Mouse (Mus musculus) spleen, postnatal 4 days (tissue): ENCODE data around the gene Nadsyn1.

Experiments used
- DNase-seq, 2 experiments: peaks; one replicate each; pipeline ENCODE4 v3.0.0; 2022; ENCODE audit warnings: low spot score in 2 of 2

The Nadsyn1 gene

DNA sequence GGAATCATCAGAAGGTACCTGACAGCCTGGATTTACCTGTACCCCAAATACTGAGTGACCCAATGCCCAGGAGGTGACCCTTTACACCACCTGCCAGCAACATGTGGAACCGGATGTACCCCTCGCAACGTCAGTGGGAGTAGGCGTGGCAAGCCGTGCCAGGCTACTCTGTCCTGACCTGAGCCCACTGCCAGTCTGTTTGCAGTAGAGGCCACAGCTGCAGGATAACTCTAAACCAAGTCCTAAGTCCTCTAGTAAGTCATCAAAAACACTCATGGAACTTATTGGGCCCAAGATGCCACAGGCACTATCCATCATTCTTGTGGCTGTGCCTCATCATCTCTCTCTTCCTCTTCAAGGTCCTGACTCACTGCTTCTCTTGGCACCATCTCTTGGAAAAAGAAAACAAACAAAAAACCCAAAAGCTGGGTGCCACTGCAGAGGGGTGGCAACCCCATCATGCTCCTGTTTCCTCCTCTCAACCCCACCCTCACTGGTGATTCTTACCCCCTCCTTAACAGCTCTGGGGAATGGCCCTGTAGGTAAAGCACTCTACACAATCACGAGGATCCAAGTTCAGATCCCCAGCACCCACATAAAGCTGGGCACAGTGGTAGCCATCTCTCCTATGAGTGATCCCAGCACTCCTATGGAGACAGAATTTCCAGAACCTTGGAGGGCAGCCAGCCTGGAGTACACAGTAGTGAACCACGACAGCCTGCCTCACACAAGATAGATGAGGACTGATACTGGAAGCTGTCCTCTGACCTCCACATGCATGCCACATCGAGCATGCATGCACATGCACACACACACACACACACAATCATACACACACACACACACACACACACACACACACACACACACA is 21.2 kb downstream of the Nadsyn1 start:
- no peak for DNase-seq

DNA sequence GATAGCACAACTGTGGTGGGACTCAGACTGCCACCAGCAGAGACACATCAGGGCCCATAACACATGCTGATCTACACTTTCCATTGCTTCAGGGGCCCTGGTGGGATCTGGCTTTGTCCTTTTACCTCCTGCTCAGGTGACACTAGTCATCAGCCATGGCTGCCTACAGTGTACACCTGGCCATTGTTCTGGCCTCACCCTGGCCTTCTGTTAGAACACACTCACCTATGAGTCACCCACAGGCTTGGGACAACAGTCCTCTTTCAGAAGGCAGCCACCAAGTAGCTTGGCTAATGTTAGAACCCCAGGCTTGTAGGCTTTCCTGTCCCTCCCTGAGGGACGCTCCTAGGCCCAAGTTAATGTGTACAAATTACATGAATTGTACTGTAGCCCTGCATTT is 21.9 kb downstream of the Nadsyn1 start:
- no peak for DNase-seq

DNA sequence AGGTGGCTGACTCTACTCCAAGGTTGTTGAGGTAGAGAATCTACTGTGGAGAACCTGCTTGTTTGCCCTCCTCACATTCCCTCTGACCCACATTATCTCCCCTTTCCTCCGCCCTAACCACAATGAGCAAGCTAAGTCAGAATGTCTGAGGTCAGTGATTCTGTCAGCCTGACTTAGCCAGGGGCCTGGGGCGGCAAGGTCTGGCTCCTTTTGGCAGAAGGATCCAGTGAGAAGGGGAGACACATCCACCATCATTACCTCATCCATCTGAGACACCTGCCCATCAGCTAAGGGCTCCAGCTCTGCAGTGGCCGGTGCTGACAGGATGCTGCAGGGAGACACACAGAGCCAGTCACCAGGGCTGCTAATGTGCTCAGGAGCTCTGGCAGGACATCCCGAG is 23.9 kb downstream of the Nadsyn1 start:
- DNase-seq: no peak

DNA sequence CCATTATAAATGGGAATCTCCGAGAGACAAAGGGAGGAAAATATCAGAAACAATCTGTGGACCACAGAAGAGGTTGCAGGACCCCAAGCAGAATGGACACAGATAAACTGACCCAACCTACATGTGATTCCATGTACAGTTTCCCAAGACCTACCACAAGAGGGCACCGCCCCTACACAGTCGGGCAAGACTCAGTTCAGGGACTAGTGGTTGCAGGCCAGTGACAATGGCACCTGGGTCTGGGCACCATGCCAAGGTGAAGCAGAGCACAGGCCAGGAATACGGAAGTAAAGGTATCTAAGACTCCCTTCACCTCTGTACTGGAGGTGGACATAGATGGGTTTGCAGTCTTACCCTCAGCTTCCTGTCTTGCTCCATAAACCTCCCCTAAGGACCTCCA is 29.5 kb downstream of the Nadsyn1 start:
- peak; percentile 43 to 70 for DNase-seq

DNA sequence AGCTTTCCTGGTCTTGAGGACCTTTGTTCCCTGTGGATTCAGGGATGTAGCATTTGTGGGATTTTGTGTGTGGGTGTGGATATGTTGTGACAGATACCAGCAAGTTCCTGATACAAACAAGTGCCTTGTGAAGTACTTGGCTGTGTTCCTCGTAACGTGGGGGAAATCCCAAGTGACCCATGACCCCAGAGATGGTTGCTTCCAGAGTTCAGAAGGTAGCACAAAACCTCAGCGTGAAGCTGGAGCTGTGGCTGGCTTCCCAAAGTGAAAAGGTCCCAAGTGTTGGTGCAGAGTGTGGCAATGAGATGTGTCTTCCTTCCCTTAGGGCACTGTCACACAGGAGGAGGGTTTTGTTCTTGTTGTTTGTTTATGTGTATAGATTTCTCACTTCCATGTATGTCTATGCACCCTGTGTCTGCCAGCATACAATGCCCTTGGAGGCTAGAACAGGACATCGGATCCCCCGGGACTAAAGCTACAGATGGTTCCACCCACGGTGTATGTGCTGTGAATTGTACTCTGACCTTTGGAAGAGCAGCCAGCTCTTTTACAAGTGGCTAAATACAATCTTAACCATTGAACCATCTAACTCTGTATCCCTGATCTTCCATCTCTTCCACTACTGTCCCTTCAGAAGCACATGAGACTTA is 30.2 kb downstream of the Nadsyn1 start:
- DNase-seq: no peak

DNA sequence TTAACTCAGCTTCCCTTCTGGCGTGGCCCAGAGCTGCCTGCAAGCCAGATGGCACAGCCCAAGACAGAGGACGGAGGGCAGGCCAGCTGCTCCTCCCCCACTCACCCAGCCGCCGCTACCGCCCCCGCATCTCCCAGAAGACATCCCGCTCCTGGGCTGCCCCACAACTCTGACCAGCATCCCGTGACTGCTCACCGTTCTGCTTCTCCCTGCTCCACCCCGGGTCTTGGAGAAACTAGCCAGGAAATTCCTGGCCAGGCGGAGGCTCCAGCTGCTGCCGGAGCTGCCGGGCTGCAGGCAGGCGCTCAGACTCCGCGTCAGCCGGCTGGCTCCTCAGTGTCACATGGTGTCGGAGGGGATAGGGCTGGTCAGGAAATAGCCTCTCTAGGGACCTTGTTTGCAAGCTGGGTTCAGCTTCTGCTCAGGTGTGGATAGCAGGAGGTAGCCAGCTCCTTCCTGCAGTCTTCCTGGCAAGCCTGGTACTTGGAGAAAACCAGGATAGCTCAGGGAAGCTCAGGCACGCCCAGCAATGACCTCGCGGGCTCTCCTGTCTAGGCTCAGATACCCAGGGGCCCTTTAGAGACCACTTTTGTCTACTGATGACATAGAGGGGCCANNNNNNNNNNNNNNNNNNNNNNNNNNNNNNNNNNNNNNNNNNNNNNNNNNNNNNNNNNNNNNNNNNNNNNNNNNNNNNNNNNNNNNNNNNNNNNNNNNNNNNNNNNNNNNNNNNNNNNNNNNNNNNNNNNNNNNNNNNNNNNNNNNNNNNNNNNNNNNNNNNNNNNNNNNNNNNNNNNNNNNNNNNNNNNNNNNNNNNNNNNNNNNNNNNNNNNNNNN is 38.4 kb downstream of the Nadsyn1 start, which contains the start of gene Mrgpre:
Gene Mrgpre (minus strand): TSS at position 505 of the 834 bp plus-strand sequence.
- peak; percentile 41 to 75 for DNase-seq

DNA sequence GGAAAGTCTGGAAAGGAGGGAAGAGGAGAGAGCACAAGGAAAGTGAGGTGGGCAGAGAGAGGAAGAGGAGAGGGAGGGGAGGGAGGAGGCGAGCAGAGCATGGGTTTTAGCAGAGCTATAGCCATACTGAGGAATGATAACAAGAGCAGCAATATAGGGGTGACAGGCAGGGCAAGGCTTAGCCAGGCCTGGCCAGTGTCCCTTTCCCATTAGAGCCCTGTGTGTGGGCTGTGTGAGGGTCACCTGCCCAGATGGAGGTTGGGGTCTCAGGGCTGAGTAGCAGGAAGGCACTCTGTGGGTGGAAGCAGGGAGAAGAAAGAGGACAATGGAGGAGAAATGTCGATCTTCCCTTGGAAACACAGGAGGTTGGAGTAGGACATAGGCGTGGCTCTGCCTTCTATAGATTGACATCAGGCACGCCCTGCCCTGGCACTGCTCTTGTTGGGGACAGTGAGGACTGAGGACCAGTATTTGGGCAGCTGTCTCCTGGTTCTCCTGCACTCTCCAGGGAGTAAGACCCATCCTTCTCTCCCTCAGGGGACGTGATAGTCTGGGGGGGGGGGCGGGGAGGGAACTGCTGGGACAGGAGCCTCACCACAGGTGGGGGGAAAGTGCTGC is 39.2 kb downstream of the Nadsyn1 start:
- no peak for DNase-seq

DNA sequence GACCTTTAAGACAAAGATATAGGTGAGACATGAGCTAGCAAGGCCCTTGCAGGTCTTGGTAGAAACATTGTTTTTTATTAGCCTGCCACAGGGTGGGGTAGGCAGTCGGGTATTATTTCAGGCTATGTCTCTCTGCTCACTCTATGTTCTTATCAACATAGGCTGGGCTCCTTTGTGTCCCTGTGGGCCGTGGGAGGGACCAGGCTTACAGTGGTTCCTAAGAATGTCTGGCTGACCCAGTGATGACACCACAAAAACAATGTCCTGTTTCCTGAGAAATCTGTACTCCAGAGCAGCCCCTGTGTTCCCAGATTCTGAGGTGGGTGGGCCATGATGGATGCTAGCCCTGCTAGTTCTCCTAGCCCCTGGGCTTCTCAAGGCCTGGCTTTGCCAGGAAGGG is 45.3 kb downstream of the Nadsyn1 start:
- no peak for DNase-seq

DNA sequence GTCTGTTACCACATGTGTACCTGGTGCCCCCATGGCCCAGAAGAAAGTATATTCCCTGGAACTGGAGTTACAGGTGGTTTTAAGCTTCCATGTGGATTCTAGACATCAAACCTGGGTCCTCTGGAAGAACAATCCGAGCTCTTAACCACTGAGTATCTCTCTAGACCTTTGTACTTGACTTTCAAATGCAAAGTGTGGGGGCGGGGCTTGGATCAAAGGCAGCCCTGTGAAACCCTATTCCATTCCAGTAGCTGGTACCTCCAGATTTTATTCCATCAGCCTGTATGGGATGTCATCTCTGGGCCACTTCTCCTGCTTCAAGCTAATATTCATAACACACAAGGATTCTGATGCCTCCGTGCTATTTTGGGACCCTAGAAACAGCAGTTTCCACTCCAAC is 46.5 kb downstream of the Nadsyn1 start:
- no peak for DNase-seq

DNA sequence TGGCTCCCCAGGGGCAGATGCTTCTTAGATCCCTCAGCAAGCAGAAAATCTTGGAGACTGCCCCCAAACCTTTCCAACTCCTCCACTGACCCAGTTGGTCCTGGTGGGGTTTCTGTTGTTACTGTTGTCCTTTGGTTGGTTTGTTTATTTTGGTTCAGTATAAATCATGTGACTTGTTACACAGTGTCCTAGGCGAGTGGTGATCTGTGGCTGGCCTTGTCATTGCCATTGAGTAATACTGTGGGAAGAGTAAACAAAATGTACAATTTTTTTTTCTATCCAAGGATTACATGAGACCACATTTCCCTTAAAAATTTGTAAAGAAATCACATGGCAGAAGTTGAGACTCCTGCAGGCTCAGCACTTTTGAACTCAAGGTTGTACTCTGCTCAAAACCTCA is 53.2 kb downstream of the Nadsyn1 start:
- DNase-seq: no peak

DNA sequence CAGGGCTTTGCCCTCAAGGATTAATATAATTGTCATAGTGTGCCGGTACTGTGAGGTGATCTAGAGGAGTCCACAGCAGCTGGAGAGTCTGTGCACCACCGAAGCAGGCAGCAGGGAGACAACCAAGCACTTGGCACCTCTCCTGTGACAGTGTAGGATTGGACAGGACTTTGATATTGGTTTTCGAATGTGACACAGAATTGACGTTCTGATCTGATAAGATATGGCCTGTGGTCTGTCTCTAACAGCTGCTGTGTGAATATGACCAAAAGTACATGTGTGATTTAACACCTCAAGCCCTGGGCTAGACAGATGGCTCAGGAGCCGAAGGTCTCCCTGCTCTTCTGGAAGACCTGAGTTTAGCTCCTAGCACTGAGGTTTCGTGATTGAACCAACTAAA is 54.4 kb downstream of the Nadsyn1 start:
- no peak for DNase-seq

DNA sequence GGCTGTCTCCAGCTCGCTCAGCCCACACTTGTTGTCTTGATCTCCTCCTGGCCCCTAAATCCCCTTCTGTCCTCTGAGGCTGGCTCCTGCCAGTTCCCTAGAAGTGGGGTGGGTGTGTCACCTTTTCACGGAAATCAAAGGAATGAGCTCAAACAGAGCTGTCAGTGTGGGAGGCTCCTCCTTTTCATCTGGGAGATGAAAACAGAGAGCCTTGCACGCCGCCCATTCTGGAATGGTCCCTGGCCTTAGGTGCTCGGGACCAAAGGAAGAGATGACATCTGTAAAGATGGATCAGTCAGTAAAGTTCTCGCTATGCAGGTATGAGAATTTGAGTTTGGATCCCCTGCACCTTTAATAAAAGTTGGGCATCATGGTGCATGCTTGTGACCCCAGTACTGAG is 55.8 kb downstream of the Nadsyn1 start, which contains the start of gene Mrgprg:
Gene Mrgprg (minus strand): TSS at position 101 of the 400 bp plus-strand sequence.
- no peak for DNase-seq

DNA sequence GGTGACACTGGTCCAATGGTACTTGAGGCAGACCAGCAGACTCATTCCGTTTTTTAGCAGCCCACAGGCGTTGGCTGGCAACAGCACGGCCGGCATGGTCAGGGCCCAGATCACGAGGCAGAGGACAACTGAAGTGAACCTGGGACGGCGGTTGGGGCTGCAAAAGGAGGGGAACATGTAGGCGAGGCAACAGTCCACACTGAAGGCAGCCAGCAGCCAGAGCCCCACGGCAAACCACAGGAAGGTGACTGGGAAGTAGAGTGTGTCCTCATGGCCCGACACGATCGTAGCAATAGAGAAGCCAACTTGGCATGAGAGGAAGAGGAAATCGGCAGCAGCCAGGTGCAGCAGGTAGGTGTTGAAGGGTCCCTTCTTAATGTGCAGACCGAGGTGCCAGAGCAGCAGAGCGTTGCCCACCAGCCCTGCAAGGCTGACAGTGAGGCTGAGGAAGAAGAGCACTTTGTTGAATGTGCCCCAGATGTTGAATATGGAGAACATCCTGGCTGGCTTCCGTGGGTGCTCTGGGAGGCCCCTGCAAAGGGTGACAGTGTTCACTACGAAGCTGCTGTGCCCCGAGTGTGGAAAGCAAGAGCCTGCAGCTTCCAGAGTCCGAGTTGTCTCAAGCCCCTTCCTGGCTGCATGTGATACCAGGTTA is 57.6 kb downstream of the Nadsyn1 start:
- no peak for DNase-seq

DNA sequence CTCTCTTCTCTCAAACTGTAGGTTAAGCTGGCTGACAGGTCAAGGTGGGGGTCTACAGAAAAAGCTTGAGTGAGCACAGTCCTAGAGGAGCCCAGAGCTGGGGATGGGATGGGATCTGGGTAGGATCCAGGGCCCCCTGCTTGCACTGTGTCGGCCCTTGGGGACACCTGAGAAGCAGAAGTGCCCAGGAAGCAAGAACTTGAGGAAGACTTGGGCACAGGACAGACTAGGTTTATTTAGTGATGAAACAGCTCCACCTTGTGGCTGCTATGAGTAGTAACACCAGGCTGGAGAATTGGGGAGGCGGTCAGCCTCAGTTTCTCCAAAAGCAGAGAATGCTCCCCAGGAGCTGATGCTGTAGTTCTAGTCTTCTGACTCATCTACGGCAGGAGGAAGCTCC is 58.9 kb downstream of the Nadsyn1 start:
- DNase-seq: no peak

DNA sequence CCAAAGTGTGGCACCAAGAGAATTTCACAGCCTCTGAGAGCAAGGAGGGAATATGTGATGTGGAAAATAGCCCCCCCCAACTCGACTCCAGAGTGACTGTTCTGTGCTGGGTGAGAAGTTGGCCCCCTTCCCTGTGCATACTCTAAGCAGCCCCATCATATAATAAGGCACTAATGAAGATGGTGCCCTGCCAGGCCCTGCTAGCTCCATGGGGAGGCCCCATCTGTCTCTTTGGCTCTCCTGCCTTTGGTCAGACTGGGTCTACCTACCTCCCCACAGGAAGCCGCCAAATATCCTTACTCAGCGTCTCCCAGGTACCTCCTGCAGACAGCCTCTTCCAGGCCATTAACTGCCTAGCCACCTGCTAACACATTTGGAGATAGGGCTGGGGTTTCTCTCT is 63.7 kb downstream of the Nadsyn1 start:
- no peak for DNase-seq

DNA sequence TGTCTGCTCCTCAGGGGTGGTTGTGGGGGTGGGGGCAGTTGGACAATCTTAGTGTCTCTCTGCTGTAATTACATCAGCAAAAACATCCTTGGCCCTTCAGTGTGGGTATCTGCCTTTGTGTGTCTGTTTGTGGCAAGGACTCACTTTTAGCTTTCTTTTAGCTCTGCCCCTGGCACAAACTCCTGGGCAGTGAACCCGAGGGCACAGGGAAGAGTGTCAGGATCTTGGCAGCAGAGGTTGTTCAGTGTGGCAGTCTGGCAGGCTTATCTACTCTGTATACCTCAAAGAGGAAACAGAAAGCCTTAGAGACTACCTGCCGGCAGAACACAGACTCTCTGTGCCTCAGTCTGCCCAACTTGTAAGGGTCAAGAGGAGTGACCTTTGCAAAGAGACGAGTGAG is 65.0 kb downstream of the Nadsyn1 start:
- no peak for DNase-seq

DNA sequence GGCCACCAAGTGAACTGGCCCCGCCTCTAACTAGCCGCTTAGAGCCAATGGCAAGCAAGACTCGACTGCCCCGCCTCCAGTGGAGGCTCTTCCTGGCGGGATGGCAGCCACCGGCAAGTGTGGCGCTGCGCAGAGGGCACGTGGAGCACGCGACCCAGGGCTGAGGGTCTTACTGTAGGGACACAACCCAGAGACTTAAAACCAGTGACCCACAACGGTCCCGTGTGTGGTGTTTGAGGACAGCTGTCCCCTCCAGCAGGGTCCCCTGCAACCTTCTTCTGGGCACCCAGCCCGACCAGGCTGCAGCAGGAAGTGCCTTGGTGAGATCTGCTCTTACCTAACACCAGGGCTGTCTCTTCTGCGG is 65.6 kb downstream of the Nadsyn1 start:
- peak; percentile 66 to 76 for DNase-seq

DNA sequence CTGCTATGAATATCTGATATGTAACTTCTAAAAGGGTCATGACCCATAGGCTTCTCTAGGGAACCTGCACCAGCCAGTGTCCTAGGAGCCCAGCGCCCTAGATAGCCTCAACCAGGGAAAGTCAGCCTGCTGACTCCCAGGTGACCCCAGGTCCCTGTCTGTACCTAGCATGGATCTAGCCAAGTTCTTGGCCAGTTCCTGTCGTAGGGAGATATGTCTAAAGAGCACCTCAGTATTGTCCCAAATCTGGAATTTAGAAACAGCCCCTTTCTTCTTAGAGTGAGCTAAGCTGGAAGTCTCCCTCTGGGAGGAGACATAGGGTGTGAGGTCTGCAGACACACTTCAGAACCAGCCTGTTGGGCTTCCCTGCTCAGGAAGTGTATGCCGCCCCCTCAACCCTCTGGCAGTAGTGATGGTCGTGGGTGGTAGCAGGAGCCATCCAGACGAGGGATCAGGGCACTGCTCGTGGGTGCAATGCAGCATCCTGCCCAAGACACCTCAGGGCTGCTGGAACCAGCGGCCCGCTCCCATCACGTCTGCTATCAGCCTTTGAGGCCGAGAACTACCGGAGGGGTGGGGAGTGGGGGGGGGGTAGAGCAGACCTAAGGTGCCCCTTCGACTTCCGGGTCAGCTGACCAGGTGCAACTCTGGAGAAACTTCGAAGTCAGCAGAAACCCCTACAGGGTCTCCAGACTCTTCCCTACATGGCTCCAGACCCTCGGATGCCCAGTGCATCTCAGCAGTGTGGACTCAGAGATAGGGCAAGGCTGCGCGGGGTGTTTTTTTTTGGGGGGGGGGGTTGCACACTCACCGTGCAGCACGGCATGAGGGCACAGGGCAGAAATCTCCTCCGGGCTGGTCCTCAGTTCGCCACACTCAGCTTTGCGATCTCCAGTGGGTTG is 66.3 kb downstream of the Nadsyn1 start, which contains the start of gene Osbpl5:
Gene Osbpl5 (minus strand): TSS at position 861 of the 902 bp plus-strand sequence.
- DNase-seq: no peak

DNA sequence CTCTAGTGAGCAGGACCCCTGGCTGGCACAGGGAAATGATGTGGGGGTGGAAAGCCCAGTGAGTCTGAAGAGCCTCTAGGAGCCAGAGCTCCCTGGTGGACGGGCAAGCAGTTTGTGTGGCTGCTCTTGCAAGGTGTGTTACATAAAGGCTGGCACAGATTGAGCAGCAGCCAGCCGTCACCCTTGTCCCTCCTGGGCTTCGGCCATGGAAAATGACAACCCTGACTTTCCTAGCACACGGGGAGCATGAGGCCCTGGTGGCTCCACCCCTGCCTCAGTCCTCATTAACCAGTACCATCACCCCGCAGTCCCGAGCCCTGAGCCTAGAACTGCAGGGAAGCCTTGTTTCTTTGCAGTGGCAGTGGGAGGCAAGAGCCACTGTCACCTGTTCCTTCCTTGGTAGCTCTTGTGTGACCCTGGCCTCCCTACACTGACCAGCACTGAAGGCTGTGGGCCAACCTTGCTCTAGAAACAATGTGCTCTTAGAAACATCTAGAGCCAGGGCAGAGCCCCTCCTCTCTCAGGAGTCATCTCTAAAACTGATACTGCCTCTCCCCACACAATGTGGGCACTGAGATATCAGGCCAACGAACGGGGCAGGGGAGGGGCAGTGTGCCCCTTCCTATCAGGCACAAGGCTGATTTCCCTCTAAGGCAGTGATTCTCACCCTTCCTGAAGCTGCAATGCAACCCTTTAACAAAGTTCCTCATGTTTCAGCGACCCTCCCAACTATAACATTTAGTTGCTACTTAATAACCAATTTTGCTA is 67.1 kb downstream of the Nadsyn1 start:
- DNase-seq: no peak
